Mouse (Mus musculus) stomach, postnatal 0 days (tissue): ENCODE data around the gene Plekha6.

ENCODE experiments used
- CTCF ChIP-seq: IDR thresholded peaks from 2 replicates; pipeline ENCODE4 v1.5.1; 2016; ENCODE audit warnings: antibody characterized with exemption, low read depth, mild to moderate bottlenecking, moderate library complexity
- EP300 ChIP-seq: optimal IDR thresholded peaks from 2 replicates; pipeline ENCODE3; 2016; ENCODE audit warnings: antibody characterized with exemption

- TF ChIP-seq CTCF (no peak), EP300 (no peak)
Observed at GRCm38 (mm10) chr1:133183141-133183925, 19.3 kb downstream of the Plekha6 start.
